Mouse (Mus musculus): ENCODE data around the gene Zyx.

GRCm38 (mm10) chr6:42310427-42311053 is 38.9 kb upstream of the Zyx start:
- TF ChIP-seq CTCF (IDR thresholded peaks at IDR 0.05; ENCODE audit: low read depth) (no peak), EP300 (IDR thresholded peaks at IDR 0.05; ENCODE audit: low read depth) (no peak)
